Mouse (Mus musculus) kidney, adult 10 weeks (tissue): Measurements from ENCODE around the gene Rln3. TPM values are rescaled to one million over a fixed set of nuclear protein-coding genes. Genes with fewer than 3 reads are reported as not detected.

ENCODE experiments used
- polyA plus RNA-seq: library from polyadenylated mRNA; stranded (reverse); fragments of 350-450 nt; fragmentation: Illumina TruSeq; extraction: RNeasy Lipid Tissue Mini Kit (QIAGEN cat#74804); gene quantifications from one replicate; pipeline ENCODE4 v1.2.3, GENCODE M21; 2014; ENCODE audit warnings: low read depth, low replicate concordance

Rln3 gene
- polyA plus RNA-seq, result not detected

GRCm38 (mm10) chr8:84044900-84045299 is at the start of gene Rln3:
Gene Rln3, minus strand, starts transcription at chr8:84045000.

GRCm38 (mm10) chr8:84066291-84066930 is 21.6 kb upstream of the Rln3 start, which contains the start of gene Rfx1:
Gene Rfx1, plus strand, starts transcription at chr8:84066834.

GRCm38 (mm10) chr8:84065037-84065436 is 20.2 kb upstream of the Rln3 start, which contains the start of gene Gm10643:
Gene Gm10643, minus strand, starts transcription at chr8:84065137.

DNA sequence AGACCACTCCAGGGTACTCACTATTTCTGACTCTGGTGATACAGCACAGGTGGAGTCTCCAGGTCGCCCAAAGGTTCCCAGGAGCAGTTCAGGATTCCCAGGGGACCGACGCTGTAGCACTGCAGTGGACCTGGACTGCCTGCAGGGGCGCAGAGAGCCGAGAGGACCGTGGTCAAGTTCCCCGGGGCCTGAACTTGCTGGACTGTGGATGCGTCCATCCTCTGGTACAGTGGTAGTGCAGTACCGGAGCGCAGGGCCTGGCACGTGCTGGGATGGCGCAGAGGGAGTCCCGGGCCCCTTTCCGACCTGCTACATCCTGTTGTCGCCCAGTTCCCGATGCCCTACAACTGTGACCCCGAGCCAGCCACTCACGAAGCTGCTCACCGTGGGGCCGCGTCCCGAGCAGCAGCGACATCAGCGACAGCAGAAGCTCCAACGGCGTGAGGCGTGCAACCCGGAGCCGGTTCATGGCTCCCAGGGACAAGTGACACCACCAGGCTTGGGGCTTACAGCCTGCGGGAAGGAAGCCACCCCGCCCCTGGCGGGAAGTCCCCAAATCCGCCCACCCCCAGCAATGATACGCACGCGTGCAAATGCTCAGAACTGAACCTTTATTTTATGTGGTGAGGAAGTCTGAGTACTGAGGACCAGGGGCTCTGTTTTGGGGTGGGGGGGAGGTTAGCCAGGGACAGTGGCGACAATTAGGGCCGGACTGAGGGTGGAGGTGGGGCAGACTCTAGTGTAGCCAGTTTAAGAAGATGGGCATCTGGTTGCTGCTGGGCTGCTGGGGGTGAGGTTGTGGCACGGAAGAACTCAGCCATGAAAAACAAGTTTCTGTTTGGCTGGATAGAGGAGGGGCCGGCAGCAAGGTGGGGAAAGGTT is 2.5 kb downstream of the Rln3 start, which contains the start of gene Il27ra:
Gene Il27ra, minus strand, starts transcription at position 524 of the 882 bp plus-strand sequence.

GRCm38 (mm10) chr8:84021096-84021495 is 23.7 kb downstream of the Rln3 start, which contains the start of gene Palm3:
Gene Palm3, plus strand, starts transcription at chr8:84021471.

DNA sequence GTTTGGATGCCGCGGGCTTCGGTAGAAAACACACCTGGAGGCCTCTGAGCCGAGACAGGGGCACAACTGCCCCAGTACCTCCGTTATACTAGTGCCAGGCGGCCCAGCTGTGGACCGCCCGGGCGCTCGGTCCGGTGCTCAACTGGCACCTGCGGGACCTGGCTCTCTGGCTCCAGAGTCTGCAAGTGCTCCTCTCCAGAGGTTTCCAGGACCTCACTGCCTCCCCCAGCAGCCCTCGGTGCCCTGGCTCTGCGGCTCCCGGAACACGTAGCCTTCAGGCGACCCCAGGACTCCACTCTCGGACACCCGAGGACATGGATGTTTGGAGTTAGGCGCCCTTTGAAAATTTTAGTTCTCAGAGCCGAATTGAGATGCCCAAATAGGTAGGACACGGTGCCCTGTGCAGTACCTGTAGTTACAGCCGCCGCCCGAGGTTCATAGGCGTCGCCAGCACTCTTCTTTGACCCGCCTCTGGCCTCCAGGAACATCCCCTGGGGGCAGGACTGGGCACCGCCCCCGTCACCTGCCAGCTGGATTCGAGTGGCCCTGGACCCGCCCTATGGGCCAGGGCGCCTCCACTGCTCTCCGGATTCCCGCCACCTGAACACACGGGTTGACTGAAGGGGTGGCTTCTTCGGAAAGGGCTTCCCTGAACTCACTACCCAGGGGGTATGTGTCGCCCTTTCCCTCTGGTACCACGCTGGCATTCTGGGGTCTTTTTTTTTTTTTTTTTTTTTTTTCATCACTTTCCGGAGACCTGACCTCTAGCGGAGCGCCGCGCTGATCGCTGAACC is 32.9 kb downstream of the Rln3 start, which contains the start of gene 2210011C24Rik:
Gene 2210011C24Rik, minus strand, starts transcription at position 467 of the 794 bp plus-strand sequence.

GRCm38 (mm10) chr8:84001281-84002000 is 43.4 kb downstream of the Rln3 start, which contains the start of gene 1700067K01Rik:
Gene 1700067K01Rik, plus strand, starts transcription at chr8:84001502.

DNA sequence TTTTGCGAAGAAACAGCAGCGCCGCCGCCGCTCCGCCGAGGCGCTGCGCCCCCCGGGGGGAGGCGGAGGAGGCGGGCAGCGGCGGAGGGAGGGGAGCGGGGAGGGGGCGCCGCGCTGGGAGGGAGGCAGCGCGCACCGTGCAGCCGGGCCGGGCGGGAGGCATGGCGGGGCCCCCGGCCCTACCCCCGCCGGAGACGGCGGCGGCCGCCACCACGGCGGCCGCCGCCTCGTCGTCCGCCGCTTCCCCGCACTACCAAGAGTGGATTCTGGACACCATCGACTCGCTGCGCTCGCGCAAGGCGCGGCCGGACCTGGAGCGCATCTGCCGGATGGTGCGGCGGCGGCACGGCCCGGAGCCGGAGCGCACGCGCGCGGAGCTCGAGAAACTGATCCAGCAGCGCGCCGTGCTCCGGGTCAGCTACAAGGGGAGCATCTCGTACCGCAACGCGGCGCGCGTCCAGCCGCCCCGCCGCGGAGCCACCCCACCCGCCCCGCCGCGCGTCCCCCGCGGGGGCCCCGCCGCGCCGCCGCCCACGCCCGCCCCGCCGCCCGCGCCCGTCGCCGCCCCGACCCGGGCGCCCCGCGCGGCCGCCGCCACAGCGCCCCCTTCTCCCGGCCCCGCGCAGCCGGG is 47.2 kb downstream of the Rln3 start, which contains the start of gene Samd1:
Gene Samd1, plus strand, starts transcription at position 162 of the 631 bp plus-strand sequence.

Other genes with a start within 250 kb of the Rln3 start
- gene Adgrl1, start 144.9 kb downstream of the Rln3 start, polyA plus RNA-seq, result 1.1 TPM
- gene Gm10644, start 89.8 kb downstream of the Rln3 start, polyA plus RNA-seq, result 0.36 TPM
- gene Asf1b, start 89.5 kb downstream of the Rln3 start, polyA plus RNA-seq, result 0.65 TPM
- gene Prkaca, start 72.0 kb downstream of the Rln3 start, polyA plus RNA-seq, result 18.3 TPM
- gene Samd1, start 47.3 kb downstream of the Rln3 start, polyA plus RNA-seq, result 2.6 TPM
- gene 1700067K01Rik, start 43.5 kb downstream of the Rln3 start, polyA plus RNA-seq, result not detected
- gene 2210011C24Rik, start 32.8 kb downstream of the Rln3 start, polyA plus RNA-seq, result 17.9 TPM
- gene Palm3, start 23.5 kb downstream of the Rln3 start, polyA plus RNA-seq, result 8.4 TPM
- gene Il27ra, start 2.4 kb downstream of the Rln3 start, polyA plus RNA-seq, result not detected
- gene Gm10643, start 20.1 kb upstream of the Rln3 start, polyA plus RNA-seq, result 3.2 TPM
- gene Rfx1, start 21.8 kb upstream of the Rln3 start, polyA plus RNA-seq, result 0.89 TPM
- gene Dcaf15, start 59.8 kb upstream of the Rln3 start, polyA plus RNA-seq, result 1.6 TPM
- gene Podnl1, start 81.0 kb upstream of the Rln3 start, polyA plus RNA-seq, result not detected
- gene Cc2d1a, start 102.9 kb upstream of the Rln3 start, polyA plus RNA-seq, result 0.24 TPM
- gene 4930432K21Rik, start 103.0 kb upstream of the Rln3 start, polyA plus RNA-seq, result not detected
- not detected for gene Nanos3, start 140.2 kb upstream of the Rln3 start, polyA plus RNA-seq
- gene Zswim4, start 192.1 kb upstream of the Rln3 start, polyA plus RNA-seq, result not detected
- gene D8Ertd738e, start 204.7 kb upstream of the Rln3 start, polyA plus RNA-seq, result 2.1 TPM
- 1.8 TPM for gene Mri1, start 212.3 kb upstream of the Rln3 start, polyA plus RNA-seq
- gene Ccdc130, start 225.4 kb upstream of the Rln3 start, polyA plus RNA-seq, result 0.32 TPM